In the genomic region with DNA sequence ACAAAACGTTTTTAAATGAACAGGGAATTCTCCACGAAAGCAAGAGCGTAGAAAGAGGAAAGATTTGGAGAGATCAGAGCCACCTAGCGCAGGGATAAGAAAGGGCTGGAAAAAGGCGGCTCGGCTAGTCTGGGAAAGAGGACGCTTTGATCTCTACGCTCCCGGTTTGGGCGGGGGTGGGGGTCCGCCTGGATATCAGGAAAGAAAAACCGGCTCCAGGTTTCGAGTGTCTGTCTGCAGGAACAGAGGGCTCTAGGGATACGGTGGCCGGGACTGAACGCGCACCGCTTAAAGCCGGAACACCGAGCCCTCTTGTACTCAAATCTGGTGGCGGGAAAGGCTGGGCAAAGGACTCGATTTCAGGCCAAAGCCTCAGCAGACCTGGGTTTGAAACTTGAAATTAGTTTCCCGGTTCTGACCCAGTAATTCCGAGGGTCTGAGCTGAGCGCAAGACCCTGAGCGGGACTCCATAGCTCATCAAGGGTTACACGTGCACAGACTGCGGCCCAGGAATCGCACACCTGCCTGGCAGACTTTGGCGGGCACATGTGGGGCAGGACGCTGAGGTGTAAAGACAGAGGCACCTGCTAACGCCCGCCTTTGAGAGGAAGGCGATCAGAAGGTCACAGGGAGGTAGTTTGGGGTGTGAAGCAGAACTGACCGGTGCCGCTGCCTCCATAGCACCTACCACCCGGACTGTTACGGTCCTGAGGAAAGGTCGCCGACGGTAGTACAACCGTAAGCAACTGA, we compare ENCODE assay signal across 10 mouse cellular contexts. TPM values are rescaled to one million over a fixed set of nuclear protein-coding genes. Genes with fewer than 3 reads are reported as not detected.
DNase-seq lines count a peak whose midpoint lies in the region; ATAC-seq lines count a peak whose summit lies in the region.
"Had no signal": no experiment of that assay in that cellular context is flagged by ENCODE, and none has a peak within 500 bp of the region (broad histone marks: within the 10 kb centered on the region; RNA-seq: fewer than 3 reads in every experiment).

No protein-coding gene starts in this region.

- peaks cover 98% of the 10 kb centered on the region for H3K27me3 ChIP-seq in megakaryocyte, embryonic 14.5 days (replicated peaks)
- H3K27me3 ChIP-seq in heart, embryonic 15.5 days = no peaks in the 10 kb centered on the region; the same call in 1 of the 2 replicates

- H3K27ac ChIP-seq in heart, embryonic 15.5 days = peak overlapping the region; percentile 87

- no peak for ATAC-seq in megakaryocyte, adult 5-6 weeks (ENCODE audit: poor library complexity, severe bottlenecking)
- ATAC-seq in heart, embryonic 15.5 days (replicated peaks; ENCODE audit: insufficient number of reproducible peaks, insufficient read depth, low FRiP score, low read depth) = no peak

- 3% methylated on average over 42 of the region's 42 CpGs for WGBS in heart, embryonic 15.5 days

- H3K4me1 ChIP-seq in megakaryocyte, embryonic 14.5 days = peaks cover 68% of the 10 kb centered on the region
- H3K4me1 ChIP-seq in heart, embryonic 15.5 days (replicated peaks) = peaks cover 52% of the 10 kb centered on the region

- H3K9me3 ChIP-seq in megakaryocyte, embryonic 14.5 days = no peaks in the 10 kb centered on the region
- H3K9me3 ChIP-seq in heart, embryonic 15.5 days (replicated peaks) = no peaks in the 10 kb centered on the region

- peak overlapping the region; percentile 65 for H3K9ac ChIP-seq in heart, embryonic 15.5 days

- DNase-seq in cerebellum, postnatal 25 days = peak; percentile 40 to 51
- peak; percentile 19 to 58 for DNase-seq in kidney, postnatal 25 days
- peak; percentile 30 for DNase-seq in mesoderm, embryonic 11.5 days (ENCODE audit: low read depth, low spot score)
- DNase-seq in layer of hippocampus, adult 9-10 months (ENCODE audit: low spot score) = no peak
- no peak for DNase-seq in layer of hippocampus, postnatal 36 days

- H3K4me3 ChIP-seq in megakaryocyte, embryonic 14.5 days (replicated peaks) = peak overlapping the region; percentile 94
- peak overlapping the region; percentile 75 for H3K4me3 ChIP-seq in heart, embryonic 15.5 days

- H3K36me3 ChIP-seq in megakaryocyte, embryonic 14.5 days (replicated peaks; ENCODE audit: low read length) = no peaks in the 10 kb centered on the region
- H3K36me3 ChIP-seq in heart, embryonic 15.5 days = no peaks in the 10 kb centered on the region

- H3K4me2 ChIP-seq in heart, embryonic 15.5 days = peak overlapping the region; percentile 96

RNA-seq across cellular contexts. Expression of gene Fam71a, which starts 19.6 kb away (rescaled TPM):
- not detected in 2 replicates for polyA plus RNA-seq in megakaryocyte, embryonic 14.5 days (2012; ENCODE audit: insufficient read depth, low replicate concordance)
- 0.14 and 0.49 TPM in 2 replicates for total RNA-seq in megakaryocyte, adult 5-6 weeks (2015)
- total RNA-seq in megakaryocyte, adult 5-6 weeks (2017) = 0.24 TPM in 1 of 2 replicates, not detected in the other
- polyA plus RNA-seq in heart, embryonic 15.5 days (2015; fragmentation: Nextera tagmentation; extraction: Ambion mirVana) = not detected in 2 replicates
- not detected for total RNA-seq in layer of hippocampus, postnatal 36 days (2021)
- total RNA-seq: adrenal gland, postnatal 36 days; left cerebral cortex, postnatal 14 days had no signal

RNA-seq across cellular contexts. Expression of gene Atf3, which starts 33.6 kb away (rescaled TPM):
- polyA plus RNA-seq in megakaryocyte, embryonic 14.5 days (2012; ENCODE audit: insufficient read depth, low replicate concordance) = 3.4 and 9.5 TPM in 2 replicates
- 15.5 and 38.2 TPM in 2 replicates for total RNA-seq in megakaryocyte, adult 5-6 weeks (2015)
- total RNA-seq in megakaryocyte, adult 5-6 weeks (2017) = 19.3 and 57.2 TPM in 2 replicates
- polyA plus RNA-seq in heart, embryonic 15.5 days (2015; fragmentation: Nextera tagmentation; extraction: Ambion mirVana) = 14.0 and 14.3 TPM in 2 replicates
- 1 to 10 TPM; 1.2 to 1.4 TPM for total RNA-seq in layer of hippocampus, postnatal 36 days (2021)

Comparison
In these comparisons a context has a peak if more than half of its experiments do, and no peak if none do; other contexts are left out.
1. DNase-seq: peak in cerebellum, postnatal 25 days (2 of 2), kidney, postnatal 25 days (2 of 2) and mesoderm, embryonic 11.5 days (single experiment); none in layer of hippocampus, adult 9-10 months (single experiment) and layer of hippocampus, postnatal 36 days (0 of 2).
2. RNA of gene Atf3, which starts 33.6 kb away (total RNA-seq): 15.5 to 57.2 TPM in megakaryocyte, adult 5-6 weeks; 1.2 to 1.4 TPM in layer of hippocampus, postnatal 36 days; every median in the first group is over 4 times any median in the second.